Mouse (Mus musculus) CD4-positive, CD25-positive, alpha-beta regulatory T cell, adult 4 months (primary cell): ENCODE results near the gene Tbc1d25. TPM values are rescaled to one million over a fixed set of nuclear protein-coding genes. Genes with fewer than 3 reads are reported as not detected.

Source experiments
- polyA plus RNA-seq, 2 experiments: library from polyadenylated mRNA; unstranded; fragments of 100-300 nt; shearing (Covaris generic); gene quantifications; one replicate each; pipeline ENCODE4 v1.2.1; 2017

Gene Tbc1d25
- polyA plus RNA-seq, 2 experiments from 2014 or later: 3.2 to 4.2 TPM

Other genes starting within 250 kb of the Tbc1d25 start
- not detected for gene Eras, start 247.6 kb downstream of the Tbc1d25 start, polyA plus RNA-seq
- gene Hdac6, start 228.3 kb downstream of the Tbc1d25 start, polyA plus RNA-seq: 10 to 100 TPM in 1 of 2 experiments, 1 to 10 TPM in 1; 8.3 to 15.9 TPM
- gene Gata1, start 198.1 kb downstream of the Tbc1d25 start, polyA plus RNA-seq: 10 to 100 TPM; 43.6 to 47.9 TPM
- not detected for gene Glod5, start 157.7 kb downstream of the Tbc1d25 start, polyA plus RNA-seq
- gene Suv39h1, start 101.4 kb downstream of the Tbc1d25 start, polyA plus RNA-seq: 10 to 100 TPM; 16.0 to 31.0 TPM
- 10 to 100 TPM; 13.9 to 22.0 TPM for gene Was, start 85.7 kb downstream of the Tbc1d25 start, polyA plus RNA-seq
- 10 to 100 TPM; 19.1 to 33.8 TPM for gene Wdr13, start 43.3 kb downstream of the Tbc1d25 start, polyA plus RNA-seq
- 100 to 1,000 TPM; 519 to 666 TPM for gene Rbm3, start 30.3 kb downstream of the Tbc1d25 start, polyA plus RNA-seq
- 100 to 1,000 TPM; 131 to 160 TPM for gene Ebp, start 17.3 kb upstream of the Tbc1d25 start, polyA plus RNA-seq
- gene Porcn, start 30.3 kb upstream of the Tbc1d25 start, polyA plus RNA-seq: under 1 TPM; 0.30 to 0.33 TPM
- 10 to 100 TPM; 17.9 to 25.1 TPM for gene Ftsj1, start 76.2 kb upstream of the Tbc1d25 start, polyA plus RNA-seq
- not detected for gene Slc38a5, start 95.0 kb upstream of the Tbc1d25 start, polyA plus RNA-seq
- not detected for gene Ssxb10, start 151.2 kb upstream of the Tbc1d25 start, polyA plus RNA-seq
- not detected for gene Ssxb9, start 190.8 kb upstream of the Tbc1d25 start, polyA plus RNA-seq
- not detected for gene Ssxb1, start 237.1 kb upstream of the Tbc1d25 start, polyA plus RNA-seq